Mouse (Mus musculus) cerebellum, adult 2 months (tissue): ENCODE data around the gene Cdkn2c.

Source experiments
- CTCF ChIP-seq: fragments of 200-500 bp; IDR thresholded peaks from 2 replicates; pipeline ENCODE4 v1.5.1; 2011; ENCODE audit warnings: low read depth, mild to moderate bottlenecking, control low read depth, low read length, moderate library complexity, borderline replicate concordance; ENCODE audit not compliant: insufficient read depth
- POLR2A ChIP-seq: fragments of 200-500 bp; IDR thresholded peaks from 2 replicates; pipeline ENCODE4 v1.6.1; 2011; ENCODE audit warnings: low read length, control low read depth, borderline replicate concordance; ENCODE audit not compliant: insufficient read depth

DNA sequence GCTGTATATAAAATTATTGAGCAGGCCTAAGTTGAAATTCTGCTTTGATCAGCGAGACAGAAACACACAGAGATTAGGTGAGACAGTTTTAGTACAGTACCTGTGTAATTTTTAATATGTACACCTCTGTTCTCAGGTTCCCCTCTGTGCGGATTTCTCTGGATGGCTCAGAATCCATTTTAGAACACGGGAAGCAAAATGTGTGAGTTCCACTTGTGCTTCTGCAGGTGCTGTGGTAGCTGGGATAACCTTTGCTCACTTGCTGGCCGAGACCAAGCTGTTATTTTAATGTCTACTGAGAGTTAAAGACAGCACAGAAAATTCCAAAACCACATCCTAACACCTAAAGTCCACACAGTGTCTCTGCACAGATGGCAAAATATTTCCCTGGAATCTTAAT lies 10.7 kb downstream of the Cdkn2c start:
- TF ChIP-seq CTCF (no peak), POLR2A (no peak)
